Mouse (Mus musculus): Measurements from ENCODE around the gene Olfr463. TPM values are rescaled to one million over a fixed set of nuclear protein-coding genes. Genes with fewer than 3 reads are reported as not detected.

The Olfr463 gene
- not detected in 2 replicates for polyA plus RNA-seq (2016; fragmentation: Nextera tagmentation; extraction: Ambion mirVana)

DNA sequence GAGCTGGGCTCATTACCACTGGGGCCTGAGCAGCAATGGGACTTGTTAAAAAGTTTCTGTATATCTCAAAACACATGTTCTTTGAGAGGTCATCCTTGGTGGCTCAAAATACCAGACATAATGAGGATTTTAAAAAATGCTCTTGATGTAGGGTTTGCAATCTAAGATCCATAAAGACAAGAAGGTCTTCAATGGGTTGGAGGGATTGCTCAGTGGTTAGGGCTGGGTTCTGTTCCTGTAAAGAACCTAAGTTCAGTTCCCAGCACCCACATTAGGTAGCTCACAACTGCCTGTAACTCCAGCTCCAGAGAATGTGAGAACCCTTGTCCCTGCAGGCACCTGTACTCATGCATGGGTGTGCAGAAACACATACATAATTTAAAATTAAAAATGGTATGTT is at the start of gene Olfr463:
TSS of gene Olfr463 (minus strand) at position 101 of the 400 bp plus-strand sequence.
- Histone ChIP-seq H3K4me1 (no peaks in the 10 kb centered on the region), H3K27me3 (replicated peaks; ENCODE audit: low read depth, poor library complexity, severe bottlenecking) (0 out of 2 replicates have a peak, but pooled peaks cover 3% of the 10 kb centered on the region), H3K36me3 (replicated peaks) (no peaks in the 10 kb centered on the region), H3K27ac (replicated peaks) (no peak within 1 kb of the TSS), H3K9me3 (no peaks in the 10 kb centered on the region), H3K4me3 (no peak within 1 kb of the TSS)
- no peak for DNase-seq (ENCODE audit: low spot score)

DNA sequence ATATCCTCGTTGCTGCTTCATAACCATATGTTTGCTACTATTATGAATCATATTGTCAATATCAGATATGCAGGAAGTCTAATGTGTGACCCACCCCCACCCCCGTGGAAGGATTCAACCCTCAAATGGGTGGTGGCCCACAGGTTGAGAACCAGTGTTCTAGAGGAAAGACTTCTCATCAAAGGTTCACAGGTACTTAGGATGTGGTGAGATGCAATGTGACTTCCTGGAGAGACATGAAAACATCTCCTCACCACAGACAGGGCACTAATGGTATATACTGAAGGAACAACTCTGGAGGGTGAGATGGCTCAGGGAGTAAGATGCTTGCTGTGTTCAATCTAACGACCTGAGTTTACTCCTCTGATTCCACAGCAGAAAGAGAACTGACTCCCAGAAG is 38.3 kb upstream of the Olfr463 start:
- no peaks in the 10 kb centered on the region for H3K4me1 ChIP-seq
- 79% methylated on average over 3 of the region's 3 CpGs for WGBS
- no peak for DNase-seq (ENCODE audit: low spot score)

DNA sequence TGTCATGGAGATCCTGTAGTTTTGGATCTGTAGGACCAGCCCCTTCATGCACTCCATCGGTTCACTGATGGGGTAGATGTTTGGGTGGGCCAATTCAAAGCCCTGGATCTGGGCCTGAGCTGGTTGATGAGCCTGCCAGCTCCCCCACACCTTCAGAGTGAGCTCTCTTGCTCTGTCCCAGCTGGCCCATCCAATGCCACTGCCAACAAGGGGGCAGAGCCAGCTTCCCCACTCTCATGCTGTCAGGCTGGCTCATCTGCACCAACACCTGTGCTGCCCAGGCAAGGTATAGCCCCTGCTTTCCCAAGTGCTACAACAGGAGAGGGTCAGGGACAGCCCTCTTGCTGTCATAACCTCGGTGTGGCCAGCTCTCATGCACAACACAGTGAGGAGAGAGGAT is 36.5 kb upstream of the Olfr463 start:
- 67% methylated on average over 2 of the region's 2 CpGs for WGBS
- Histone ChIP-seq H3K4me3 (no peak overlapping the region), H3K27me3 (replicated peaks; ENCODE audit: low read depth, poor library complexity, severe bottlenecking) (no peaks in the 10 kb centered on the region; the same call in 1 of the 2 replicates), H3K9me3 (0 out of 2 replicates have a peak, but pooled peaks cover 3% of the 10 kb centered on the region), H3K36me3 (replicated peaks) (no peaks in the 10 kb centered on the region), H3K4me1 (no peaks in the 10 kb centered on the region), H3K27ac (replicated peaks) (no peak overlapping the region)
- DNase-seq (ENCODE audit: low spot score) = no peak

More for the DNA sequence above, 38.3 kb upstream of the Olfr463 start:
- H3K27ac ChIP-seq (replicated peaks) = no peak overlapping the region
- H3K36me3 ChIP-seq (replicated peaks) = no peaks in the 10 kb centered on the region
- H3K27me3 ChIP-seq (replicated peaks; ENCODE audit: low read depth, poor library complexity, severe bottlenecking) = no peaks in the 10 kb centered on the region; the same call in 1 of the 2 replicates
- no peaks in the 10 kb centered on the region for H3K9me3 ChIP-seq
- no peak overlapping the region for H3K4me3 ChIP-seq

DNA sequence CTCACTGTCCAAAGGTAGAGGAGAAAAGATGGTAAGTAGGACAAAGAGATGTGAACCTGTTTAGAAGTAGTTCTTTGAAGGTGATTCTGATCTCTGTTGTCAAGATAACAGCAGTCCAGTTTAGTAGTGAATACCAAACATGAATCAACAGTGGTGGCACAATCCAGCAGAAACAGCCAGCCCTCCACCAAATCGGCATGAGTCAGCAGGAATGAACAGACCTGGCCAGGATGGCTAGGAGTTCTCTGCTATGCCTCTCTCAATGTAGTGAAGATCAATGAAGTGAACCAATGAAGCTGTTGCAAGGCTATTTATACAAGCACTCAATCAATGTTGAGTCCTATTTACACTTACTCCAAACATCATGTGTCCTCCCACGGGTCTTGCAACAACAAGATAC is 33.2 kb upstream of the Olfr463 start:
- Histone ChIP-seq H3K9me3 (0 out of 2 replicates have a peak, but pooled peaks cover 3% of the 10 kb centered on the region), H3K4me1 (no peaks in the 10 kb centered on the region), H3K27ac (replicated peaks) (no peak overlapping the region), H3K4me3 (no peak overlapping the region), H3K36me3 (replicated peaks) (no peaks in the 10 kb centered on the region), H3K27me3 (replicated peaks; ENCODE audit: low read depth, poor library complexity, severe bottlenecking) (no peaks in the 10 kb centered on the region; the same call in 1 of the 2 replicates)
- no peak for DNase-seq (ENCODE audit: low spot score)
- 86% methylated on average over 2 of the region's 2 CpGs for WGBS

DNA sequence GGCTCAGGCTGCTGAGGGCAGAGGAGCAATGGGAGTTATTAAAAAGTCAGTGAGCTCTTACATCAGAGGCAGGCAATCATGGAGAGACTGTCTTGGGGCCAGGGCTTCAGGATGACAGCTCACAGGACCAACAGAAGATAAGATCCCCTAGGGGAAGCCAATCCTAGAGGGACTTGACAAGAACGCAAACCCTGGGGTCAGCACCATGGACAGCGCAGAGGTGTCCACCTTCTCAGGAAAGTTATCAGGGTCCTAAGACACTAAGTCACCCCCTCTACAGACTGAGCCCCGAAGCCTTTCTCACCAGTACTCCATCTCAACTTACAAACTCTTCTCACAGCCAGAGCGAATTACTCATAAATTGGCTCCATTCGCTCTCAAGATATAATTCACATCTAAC is 23.8 kb upstream of the Olfr463 start, which contains the start of gene Olfr464:
TSS of gene Olfr464 (minus strand) at position 2 of the 400 bp plus-strand sequence.
- Histone ChIP-seq H3K27ac (replicated peaks) (no peak within 1 kb of the TSS), H3K27me3 (replicated peaks; ENCODE audit: low read depth, poor library complexity, severe bottlenecking) (no peaks in the 10 kb centered on the region), H3K9me3 (no peaks in the 10 kb centered on the region), H3K36me3 (replicated peaks) (no peaks in the 10 kb centered on the region), H3K4me3 (no peak within 1 kb of the TSS), H3K4me1 (no peaks in the 10 kb centered on the region)
- WGBS = 35% methylated on average over 5 of the region's 5 CpGs
- peak; percentile 75 for DNase-seq (ENCODE audit: low spot score)

DNA sequence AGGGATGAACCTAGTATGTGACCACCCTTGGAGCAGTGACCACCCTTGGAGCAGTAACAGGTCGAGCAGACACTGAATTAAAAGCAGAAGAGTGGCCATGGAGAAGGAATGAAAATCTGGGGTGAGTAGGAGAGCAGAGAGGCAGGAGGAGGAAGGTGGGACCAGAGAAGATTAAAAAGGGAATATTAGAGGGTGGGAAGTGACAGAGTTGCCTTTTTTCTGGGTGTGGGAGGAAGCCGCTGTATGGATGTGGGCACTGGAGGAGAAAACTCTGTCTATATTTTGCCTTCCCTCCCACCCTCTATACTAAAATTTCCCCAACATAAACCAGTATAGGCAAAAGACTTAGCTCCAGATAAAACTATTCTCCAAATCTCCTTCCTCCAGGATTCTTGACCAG is 23.1 kb upstream of the Olfr463 start:
- Histone ChIP-seq H3K36me3 (replicated peaks) (no peaks in the 10 kb centered on the region), H3K4me3 (no peak overlapping the region), H3K9me3 (no peaks in the 10 kb centered on the region), H3K27me3 (replicated peaks; ENCODE audit: low read depth, poor library complexity, severe bottlenecking) (no peaks in the 10 kb centered on the region), H3K4me1 (no peaks in the 10 kb centered on the region), H3K27ac (replicated peaks) (no peak overlapping the region)
- 71% methylated on average over 2 of the region's 2 CpGs for WGBS
- DNase-seq (ENCODE audit: low spot score) = no peak

DNA sequence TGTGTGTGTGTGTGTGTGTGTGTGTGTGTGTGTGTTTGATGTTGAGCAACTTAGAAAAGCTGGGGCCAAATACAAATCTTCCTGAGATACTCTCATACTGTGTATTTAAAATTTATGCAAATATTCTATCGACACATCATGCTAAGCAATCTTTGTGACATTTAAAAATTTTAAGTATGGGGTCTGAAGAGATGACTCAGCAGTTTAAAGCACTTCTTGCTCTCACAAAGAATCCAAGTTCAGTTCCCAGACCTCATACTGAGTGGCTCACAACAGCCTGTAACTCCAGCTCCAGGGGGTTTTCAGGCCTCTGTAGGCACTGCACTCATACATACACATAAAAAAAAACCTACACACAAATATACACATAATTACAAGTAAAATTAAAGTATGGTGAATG is 18.8 kb upstream of the Olfr463 start:
- 88% methylated on average over 1 of the region's 1 CpGs for WGBS
- DNase-seq (ENCODE audit: low spot score) = no peak
- no peak overlapping the region for H3K4me3 ChIP-seq
- no peaks in the 10 kb centered on the region for H3K27me3 ChIP-seq (replicated peaks; ENCODE audit: low read depth, poor library complexity, severe bottlenecking)
- H3K36me3 ChIP-seq (replicated peaks) = no peaks in the 10 kb centered on the region
- no peaks in the 10 kb centered on the region for H3K9me3 ChIP-seq
- H3K4me1 ChIP-seq = no peaks in the 10 kb centered on the region
- no peak overlapping the region for H3K27ac ChIP-seq (replicated peaks)

DNA sequence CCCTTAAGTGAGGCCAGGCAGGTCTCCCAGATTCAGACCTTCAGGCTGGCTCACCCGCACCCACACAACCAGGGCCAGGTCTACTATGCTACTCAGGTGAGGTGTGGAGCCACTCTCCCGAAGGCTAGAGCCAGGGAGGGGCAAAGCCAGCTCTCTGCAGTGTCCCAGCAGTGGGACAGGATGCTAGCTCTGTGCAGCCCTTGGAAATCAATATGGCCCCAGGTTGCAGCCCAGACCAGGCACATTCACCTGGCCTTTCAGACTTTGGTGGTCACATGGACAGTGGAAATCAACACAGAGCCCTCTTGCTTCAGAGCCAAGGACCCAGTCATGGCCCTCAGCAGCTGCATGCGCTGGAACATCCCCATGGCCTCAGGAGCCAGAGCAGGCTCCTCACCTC is 7.1 kb upstream of the Olfr463 start:
- WGBS = 78% methylated on average over 3 of the region's 3 CpGs
- Histone ChIP-seq H3K36me3 (replicated peaks) (no peaks in the 10 kb centered on the region), H3K4me3 (no peak overlapping the region), H3K27me3 (replicated peaks; ENCODE audit: low read depth, poor library complexity, severe bottlenecking) (no peaks in the 10 kb centered on the region), H3K27ac (replicated peaks) (no peak overlapping the region), H3K4me1 (no peaks in the 10 kb centered on the region), H3K9me3 (no peaks in the 10 kb centered on the region)
- no peak for DNase-seq (ENCODE audit: low spot score)

DNA sequence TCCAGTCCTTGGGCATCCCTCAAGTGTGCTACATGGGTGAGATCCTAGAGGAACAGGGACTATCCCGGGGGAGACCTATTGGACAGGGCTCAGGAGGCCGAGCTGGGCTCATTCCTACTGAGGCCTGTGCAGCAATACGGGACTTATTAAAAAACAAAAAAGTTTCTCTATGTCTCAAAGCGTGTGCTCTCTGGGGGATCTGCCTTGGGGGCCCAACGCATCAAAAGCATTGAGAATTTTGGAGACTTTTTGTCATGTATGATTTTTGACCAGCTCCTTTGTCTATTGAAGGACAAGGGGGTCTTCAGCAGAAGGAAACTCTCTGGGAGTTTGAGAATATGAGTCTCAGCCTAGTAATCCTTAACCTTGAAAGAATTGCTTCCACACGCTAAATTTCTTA is 5.0 kb downstream of the Olfr463 start, which contains the start of gene Olfr462:
TSS of gene Olfr462 (minus strand) at position 101 of the 400 bp plus-strand sequence.
- Histone ChIP-seq H3K27ac (replicated peaks) (no peak within 1 kb of the TSS), H3K4me3 (no peak within 1 kb of the TSS), H3K4me1 (no peaks in the 10 kb centered on the region), H3K27me3 (replicated peaks; ENCODE audit: low read depth, poor library complexity, severe bottlenecking) (no peaks in the 10 kb centered on the region), H3K9me3 (no peaks in the 10 kb centered on the region), H3K36me3 (replicated peaks) (no peaks in the 10 kb centered on the region)
- DNase-seq (ENCODE audit: low spot score) = no peak
- WGBS = 91% methylated on average over 6 of the region's 6 CpGs

DNA sequence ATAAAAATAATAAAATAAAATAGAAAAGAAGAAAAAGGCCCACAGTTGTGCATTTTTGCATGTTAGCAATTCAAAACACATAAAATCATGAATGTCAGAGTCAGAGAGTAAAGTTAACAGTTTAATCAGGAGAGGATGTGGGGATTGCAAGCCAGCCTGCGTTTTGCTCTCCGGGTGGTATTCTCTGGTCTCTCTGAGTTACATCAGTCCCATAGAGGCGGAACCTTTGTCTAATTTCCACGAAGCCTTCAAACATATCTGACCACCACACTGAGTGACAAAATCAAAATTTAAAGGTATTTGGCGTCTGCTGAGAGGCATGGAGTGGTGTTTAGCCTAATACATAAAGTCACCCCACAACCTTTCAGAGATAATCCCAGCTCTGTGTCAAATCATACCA is 12.3 kb downstream of the Olfr463 start:
- WGBS = 85% methylated on average over 5 of the region's 5 CpGs

DNA sequence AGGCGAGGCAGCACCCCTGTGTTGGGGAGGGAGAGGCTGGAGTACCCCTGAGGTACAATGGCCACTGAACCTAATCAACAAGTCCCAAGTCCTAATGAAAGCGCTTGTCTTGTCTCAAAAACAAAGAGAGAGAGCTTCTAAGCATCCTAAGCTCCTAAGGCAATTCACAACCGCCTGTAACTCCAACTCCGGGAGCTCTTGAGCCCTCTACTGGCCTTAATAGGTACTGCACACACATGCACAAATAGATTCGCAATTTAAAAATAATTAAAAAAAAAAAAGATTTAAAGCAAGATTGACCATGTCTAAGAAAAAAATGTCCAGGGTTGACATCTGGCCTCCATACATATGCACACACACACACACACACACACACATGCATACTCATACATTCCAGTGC is 13.7 kb downstream of the Olfr463 start:
- H3K27ac ChIP-seq (replicated peaks) = no peak overlapping the region
- H3K9me3 ChIP-seq = no peaks in the 10 kb centered on the region
- H3K4me3 ChIP-seq = no peak overlapping the region
- H3K4me1 ChIP-seq = no peaks in the 10 kb centered on the region
- H3K36me3 ChIP-seq (replicated peaks) = no peaks in the 10 kb centered on the region
- H3K27me3 ChIP-seq (replicated peaks; ENCODE audit: low read depth, poor library complexity, severe bottlenecking) = no peaks in the 10 kb centered on the region
- peak; percentile 19 for DNase-seq (ENCODE audit: low spot score)
- 41% methylated on average over 5 of the region's 5 CpGs for WGBS

More for the DNA sequence above, 12.3 kb downstream of the Olfr463 start:
- Histone ChIP-seq H3K4me3 (no peak overlapping the region), H3K27ac (replicated peaks) (no peak overlapping the region), H3K4me1 (no peaks in the 10 kb centered on the region), H3K27me3 (replicated peaks; ENCODE audit: low read depth, poor library complexity, severe bottlenecking) (no peaks in the 10 kb centered on the region), H3K9me3 (no peaks in the 10 kb centered on the region), H3K36me3 (replicated peaks) (no peaks in the 10 kb centered on the region)
- no peak for DNase-seq (ENCODE audit: low spot score)

DNA sequence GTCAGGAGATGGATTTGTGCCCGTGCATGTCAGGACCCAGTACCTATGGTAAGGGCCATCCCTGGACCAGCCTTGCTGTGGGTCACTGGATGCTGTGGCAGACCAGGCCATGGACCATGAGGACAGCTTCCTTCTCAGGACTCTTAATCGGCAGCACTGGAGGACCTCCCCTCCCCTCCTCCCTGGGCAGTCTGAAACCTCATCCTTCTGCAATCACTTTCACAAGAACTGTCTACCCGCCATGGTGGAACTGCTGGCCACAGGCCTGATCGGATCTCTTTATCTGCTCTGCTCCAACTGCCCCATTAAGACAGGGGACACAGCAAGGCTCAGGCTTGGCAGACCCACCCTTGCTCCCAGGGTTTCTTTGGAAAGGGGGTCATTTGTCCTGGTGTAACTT is 15.5 kb downstream of the Olfr463 start:
- 80% methylated on average over 4 of the region's 4 CpGs for WGBS
- H3K27me3 ChIP-seq (replicated peaks; ENCODE audit: low read depth, poor library complexity, severe bottlenecking) = no peaks in the 10 kb centered on the region

DNA sequence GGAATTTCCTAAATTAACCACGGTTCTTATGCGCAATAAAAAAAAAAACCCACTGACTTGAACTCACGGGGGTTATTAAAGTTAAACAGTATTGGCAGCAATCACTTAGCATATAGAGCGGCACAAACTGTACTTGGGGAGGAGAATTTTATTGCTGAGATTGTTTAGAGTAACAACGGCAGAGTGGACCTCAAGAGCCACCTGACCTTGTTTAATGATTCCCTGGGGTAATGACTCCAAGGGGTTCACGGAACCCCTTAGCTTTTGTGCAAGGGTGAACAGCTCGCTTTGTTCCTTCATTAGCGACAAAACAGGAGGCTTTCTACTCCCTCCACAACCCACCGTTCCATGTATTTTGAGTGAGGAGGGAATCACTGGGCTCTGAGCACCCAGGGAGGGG is 17.4 kb downstream of the Olfr463 start:
- Histone ChIP-seq H3K27ac (replicated peaks) (no peak overlapping the region), H3K4me3 (no peak overlapping the region), H3K9me3 (no peaks in the 10 kb centered on the region), H3K27me3 (replicated peaks; ENCODE audit: low read depth, poor library complexity, severe bottlenecking) (no peaks in the 10 kb centered on the region), H3K36me3 (replicated peaks) (no peaks in the 10 kb centered on the region), H3K4me1 (no peaks in the 10 kb centered on the region; the same call in 1 of the 2 replicates)
- DNase-seq (ENCODE audit: low spot score) = no peak
- WGBS = 83% methylated on average over 9 of the region's 9 CpGs

More for the DNA sequence above, 15.5 kb downstream of the Olfr463 start:
- no peaks in the 10 kb centered on the region for H3K9me3 ChIP-seq
- H3K4me3 ChIP-seq = no peak overlapping the region
- H3K27ac ChIP-seq (replicated peaks) = no peak overlapping the region
- H3K36me3 ChIP-seq (replicated peaks) = no peaks in the 10 kb centered on the region
- no peak for DNase-seq (ENCODE audit: low spot score)
- no peaks in the 10 kb centered on the region for H3K4me1 ChIP-seq
